Mouse (Mus musculus): ENCODE results near the gene Sirt2. TPM values are rescaled to one million over a fixed set of nuclear protein-coding genes. Genes with fewer than 3 reads are reported as not detected.
A peak's percentile ranks its signal among the peaks of the same experiment; 100 is the strongest.

Sirt2 gene
- polyA plus RNA-seq, 1 experiment from 2014 or later, result 50.3 TPM

DNA sequence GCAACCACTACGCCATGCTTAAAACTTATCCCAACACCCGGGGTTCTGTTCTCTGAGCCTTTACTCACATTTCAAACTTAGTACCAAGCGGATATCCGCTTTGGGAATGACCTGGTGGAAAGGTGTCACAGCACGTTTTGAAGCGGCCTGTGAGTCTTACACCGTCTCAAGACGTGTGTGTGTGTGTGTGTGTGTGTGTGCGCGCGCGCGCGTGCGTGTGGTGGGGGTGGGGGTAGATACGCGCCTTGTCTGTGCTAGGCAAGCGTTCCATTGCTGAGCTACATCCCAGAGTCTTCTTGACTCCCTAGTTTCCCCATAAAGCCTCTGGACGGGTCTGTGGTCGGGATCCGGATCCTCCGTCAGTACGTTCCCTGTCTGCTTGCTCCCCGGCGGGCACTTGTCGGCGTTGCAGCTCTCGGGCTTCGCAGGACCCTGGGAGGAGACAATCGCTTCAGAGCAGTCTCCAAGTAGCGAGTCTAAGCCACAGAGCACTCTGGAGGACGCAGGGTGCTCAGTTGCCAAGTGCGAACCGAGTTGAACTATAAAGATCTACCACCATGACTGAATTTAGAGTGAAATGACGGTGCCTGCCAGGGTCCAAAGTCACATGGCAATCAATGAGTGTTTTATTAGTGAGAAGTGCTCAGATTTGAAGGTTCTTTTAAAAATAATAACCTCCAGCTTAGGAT is 43.0 kb downstream of the Sirt2 start:
- 0 out of 2 replicates have a peak, but pooled peaks have one; percentile 14 for ATAC-seq (replicated peaks; ENCODE audit: insufficient number of reproducible peaks, insufficient read depth, low FRiP score, low read depth)
- under 1% methylated on average over 35 of the region's 35 CpGs for WGBS

DNA sequence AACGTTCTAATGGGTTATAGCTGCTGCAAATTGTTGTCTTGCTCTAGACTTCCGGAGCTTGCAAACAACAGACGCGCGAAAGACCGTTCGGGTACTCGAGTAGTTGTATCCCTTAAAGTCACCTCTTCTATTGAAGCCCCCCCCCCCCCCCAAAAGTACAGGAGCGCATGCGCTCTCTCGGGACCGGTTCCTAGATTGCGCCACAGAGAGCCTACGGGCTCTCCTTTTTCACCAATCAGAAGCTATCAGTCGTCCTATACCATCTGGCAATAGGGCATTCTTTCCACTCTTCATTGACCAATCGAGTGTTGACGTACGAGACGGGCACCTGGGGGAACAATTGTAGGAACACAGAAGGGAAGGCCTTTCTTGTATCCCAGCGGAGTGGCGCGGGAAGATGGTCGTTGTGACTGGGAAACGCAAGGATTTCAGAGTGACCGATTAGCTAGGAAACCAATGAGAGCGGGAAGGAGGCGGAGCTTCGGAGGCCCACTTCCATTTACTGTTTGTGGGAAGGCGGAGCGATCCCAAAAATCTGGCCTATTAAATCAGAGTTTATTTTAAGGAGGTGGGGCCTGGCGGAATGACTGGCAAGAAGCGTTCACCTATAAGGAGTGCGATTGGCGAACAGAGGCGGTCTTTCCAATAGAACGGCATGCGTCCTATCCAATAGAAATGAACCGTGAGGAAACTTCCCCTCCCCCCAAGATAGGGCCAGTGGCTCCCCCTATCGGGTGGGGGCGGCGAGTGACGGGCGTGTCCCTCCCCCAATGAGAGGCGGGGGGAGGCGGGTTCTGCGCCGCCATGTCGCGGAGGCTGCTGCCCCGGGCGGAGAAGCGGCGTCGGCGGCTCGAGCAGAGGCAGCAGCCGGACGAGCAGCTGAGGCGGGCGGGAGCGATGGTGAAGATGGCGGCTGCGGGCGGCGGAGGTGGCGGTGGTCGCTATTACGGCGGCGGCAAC is 43.9 kb downstream of the Sirt2 start:
- peak overlapping the region; percentile 88 for H3K4me2 ChIP-seq
- peak overlapping the region; percentile 97 for H3K9ac ChIP-seq
- WGBS, result under 1% methylated on average over 70 of the region's 70 CpGs
- ATAC-seq (replicated peaks; ENCODE audit: insufficient number of reproducible peaks, insufficient read depth, low FRiP score, low read depth), result peak; percentile 87
- peak overlapping the region; percentile 92 for H3K4me3 ChIP-seq
- H3K27ac ChIP-seq, result peak overlapping the region; percentile 100
- no peaks in the 10 kb centered on the region for H3K27me3 ChIP-seq
- H3K9me3 ChIP-seq (replicated peaks), result no peaks in the 10 kb centered on the region
- peaks cover 42% of the 10 kb centered on the region for H3K4me1 ChIP-seq (replicated peaks)
- H3K36me3 ChIP-seq, result peaks cover 30% of the 10 kb centered on the region

More for the DNA sequence above, 43.0 kb downstream of the Sirt2 start:
- Histone ChIP-seq H3K9ac (peak overlapping the region; percentile 97), H3K27me3 (no peaks in the 10 kb centered on the region), H3K36me3 (peaks cover 22% of the 10 kb centered on the region), H3K4me2 (peak overlapping the region; percentile 88), H3K9me3 (replicated peaks) (no peaks in the 10 kb centered on the region), H3K27ac (peak overlapping the region; percentile 100), H3K4me3 (peak overlapping the region; percentile 92), H3K4me1 (replicated peaks) (peaks cover 35% of the 10 kb centered on the region)

DNA sequence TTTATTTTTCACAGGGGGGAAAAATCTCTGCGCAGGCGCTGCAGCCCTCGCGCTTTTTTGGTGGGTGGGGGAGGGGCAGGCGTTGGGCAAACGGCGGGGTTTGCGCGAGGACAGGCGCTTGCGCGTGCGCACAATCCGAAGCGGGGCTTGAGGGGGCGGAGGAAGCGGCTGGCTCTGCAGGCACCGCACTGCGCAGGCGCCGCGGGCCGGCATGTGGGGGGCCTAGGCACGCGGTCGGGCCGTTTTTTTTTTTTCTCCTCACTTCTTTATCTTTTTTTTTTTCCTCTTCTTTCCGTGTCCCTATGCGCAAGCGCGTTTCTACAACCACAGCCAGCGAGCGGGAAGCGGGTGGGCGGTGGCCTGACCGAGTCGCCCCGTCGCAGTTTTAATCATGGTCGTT is 44.7 kb downstream of the Sirt2 start:
- Histone ChIP-seq H3K9ac (peak overlapping the region; percentile 80), H3K4me1 (replicated peaks) (peaks cover 49% of the 10 kb centered on the region), H3K4me2 (peak overlapping the region; percentile 80), H3K36me3 (peaks cover 39% of the 10 kb centered on the region), H3K4me3 (peak overlapping the region; percentile 73), H3K9me3 (replicated peaks) (no peaks in the 10 kb centered on the region), H3K27me3 (no peaks in the 10 kb centered on the region), H3K27ac (peak overlapping the region; percentile 96)
- under 1% methylated on average over 40 of the region's 40 CpGs for WGBS
- ATAC-seq (replicated peaks; ENCODE audit: insufficient number of reproducible peaks, insufficient read depth, low FRiP score, low read depth), result peak; percentile 59

DNA sequence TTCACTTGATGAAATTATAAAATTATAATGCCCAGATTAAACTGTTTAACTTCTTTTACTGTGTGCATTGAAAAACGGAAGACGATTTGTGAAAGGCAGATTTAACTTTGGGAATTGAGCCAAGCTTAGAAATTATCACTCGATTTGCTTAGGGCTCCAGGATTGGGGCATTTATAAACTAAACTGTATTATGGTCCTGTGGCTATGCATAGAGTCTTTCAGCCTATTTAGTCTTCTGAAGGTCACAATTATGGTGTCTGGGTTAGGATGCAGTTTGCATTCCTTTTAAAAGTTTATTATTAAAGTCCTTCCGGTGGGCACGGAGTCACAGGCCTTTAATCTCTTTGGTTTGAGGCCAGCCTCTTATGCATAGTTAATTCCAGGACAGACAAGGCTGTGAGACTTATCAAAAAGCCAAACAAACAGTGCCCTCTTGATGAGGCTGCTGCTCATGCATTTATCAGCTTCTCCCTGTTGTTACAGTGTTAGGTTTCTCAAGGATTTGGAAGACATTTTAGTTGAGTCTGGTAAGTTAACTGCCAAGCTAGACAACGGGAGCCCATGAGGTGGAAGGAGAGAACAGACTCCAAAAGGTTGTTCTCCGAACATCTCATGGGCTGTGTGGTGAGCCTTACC is 45.2 kb downstream of the Sirt2 start:
- H3K4me2 ChIP-seq, result peak overlapping the region; percentile 80
- peaks cover 55% of the 10 kb centered on the region for H3K4me1 ChIP-seq (replicated peaks)
- H3K27ac ChIP-seq, result peak overlapping the region; percentile 96
- ATAC-seq (replicated peaks; ENCODE audit: insufficient number of reproducible peaks, insufficient read depth, low FRiP score, low read depth), result no peak
- peaks cover 44% of the 10 kb centered on the region for H3K36me3 ChIP-seq
- H3K4me3 ChIP-seq, result peak overlapping the region; percentile 73
- H3K9ac ChIP-seq, result peak overlapping the region; percentile 80
- H3K9me3 ChIP-seq (replicated peaks), result no peaks in the 10 kb centered on the region
- no peaks in the 10 kb centered on the region for H3K27me3 ChIP-seq
- 2% methylated on average over 7 of the region's 7 CpGs for WGBS

DNA sequence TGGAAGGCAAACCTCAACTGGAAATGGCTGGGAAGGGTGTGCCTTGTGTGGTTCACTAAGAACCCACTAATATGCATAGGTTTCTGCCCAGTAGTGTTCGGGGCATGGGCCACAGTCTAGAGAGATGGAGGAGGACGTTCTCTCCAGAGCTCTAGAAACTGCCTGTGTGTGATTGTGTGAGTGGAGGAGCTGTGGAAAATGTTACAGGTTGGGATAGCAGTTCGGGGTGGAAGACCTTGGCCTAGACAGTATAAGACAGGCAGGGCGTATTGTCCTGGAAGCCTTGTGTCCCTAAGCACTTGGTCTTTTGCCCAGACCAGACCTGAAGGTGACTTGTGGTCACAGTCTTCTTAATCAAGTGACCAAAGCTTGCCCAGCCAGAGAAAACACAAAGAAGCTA is 45.9 kb downstream of the Sirt2 start:
- H3K36me3 ChIP-seq, result peaks cover 51% of the 10 kb centered on the region
- ATAC-seq (replicated peaks; ENCODE audit: insufficient number of reproducible peaks, insufficient read depth, low FRiP score, low read depth), result no peak
- peak overlapping the region; percentile 96 for H3K27ac ChIP-seq
- peak overlapping the region; percentile 73 for H3K4me3 ChIP-seq
- peak overlapping the region; percentile 80 for H3K4me2 ChIP-seq
- H3K4me1 ChIP-seq (replicated peaks), result peaks cover 62% of the 10 kb centered on the region
- no peaks in the 10 kb centered on the region for H3K27me3 ChIP-seq
- H3K9ac ChIP-seq, result peak overlapping the region; percentile 80
- H3K9me3 ChIP-seq (replicated peaks), result no peaks in the 10 kb centered on the region
- 29% methylated on average over 4 of the region's 4 CpGs for WGBS

DNA sequence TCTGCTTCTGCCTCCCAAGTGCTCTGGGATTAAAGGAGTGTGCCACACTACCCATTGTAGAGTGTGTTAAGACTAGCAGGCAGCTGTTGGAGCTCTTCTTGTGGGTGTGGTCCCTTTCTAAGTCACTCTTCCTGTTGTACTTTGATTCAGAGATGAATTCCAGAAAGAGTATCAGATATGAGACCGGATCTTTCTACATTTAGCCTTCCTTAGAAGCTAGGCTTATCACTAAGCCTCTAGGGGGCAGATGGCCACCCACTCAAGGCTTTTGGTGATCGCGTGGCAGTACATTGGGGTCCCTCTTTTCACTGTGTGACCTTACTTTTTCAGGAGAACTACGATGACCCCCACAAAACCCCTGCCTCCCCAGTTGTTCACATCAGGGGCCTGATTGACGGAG is 46.4 kb downstream of the Sirt2 start:
- H3K27me3 ChIP-seq, result no peaks in the 10 kb centered on the region
- H3K9ac ChIP-seq, result peak overlapping the region; percentile 80; the same call in 1 of the 2 replicates
- WGBS, result 54% methylated on average over 5 of the region's 5 CpGs
- H3K4me2 ChIP-seq, result peak overlapping the region; percentile 80
- ATAC-seq (replicated peaks; ENCODE audit: insufficient number of reproducible peaks, insufficient read depth, low FRiP score, low read depth), result no peak
- H3K36me3 ChIP-seq, result peaks cover 56% of the 10 kb centered on the region
- peaks cover 62% of the 10 kb centered on the region for H3K4me1 ChIP-seq (replicated peaks)
- H3K9me3 ChIP-seq (replicated peaks), result no peaks in the 10 kb centered on the region
- peak overlapping the region; percentile 73 for H3K4me3 ChIP-seq
- peak overlapping the region; percentile 96 for H3K27ac ChIP-seq

DNA sequence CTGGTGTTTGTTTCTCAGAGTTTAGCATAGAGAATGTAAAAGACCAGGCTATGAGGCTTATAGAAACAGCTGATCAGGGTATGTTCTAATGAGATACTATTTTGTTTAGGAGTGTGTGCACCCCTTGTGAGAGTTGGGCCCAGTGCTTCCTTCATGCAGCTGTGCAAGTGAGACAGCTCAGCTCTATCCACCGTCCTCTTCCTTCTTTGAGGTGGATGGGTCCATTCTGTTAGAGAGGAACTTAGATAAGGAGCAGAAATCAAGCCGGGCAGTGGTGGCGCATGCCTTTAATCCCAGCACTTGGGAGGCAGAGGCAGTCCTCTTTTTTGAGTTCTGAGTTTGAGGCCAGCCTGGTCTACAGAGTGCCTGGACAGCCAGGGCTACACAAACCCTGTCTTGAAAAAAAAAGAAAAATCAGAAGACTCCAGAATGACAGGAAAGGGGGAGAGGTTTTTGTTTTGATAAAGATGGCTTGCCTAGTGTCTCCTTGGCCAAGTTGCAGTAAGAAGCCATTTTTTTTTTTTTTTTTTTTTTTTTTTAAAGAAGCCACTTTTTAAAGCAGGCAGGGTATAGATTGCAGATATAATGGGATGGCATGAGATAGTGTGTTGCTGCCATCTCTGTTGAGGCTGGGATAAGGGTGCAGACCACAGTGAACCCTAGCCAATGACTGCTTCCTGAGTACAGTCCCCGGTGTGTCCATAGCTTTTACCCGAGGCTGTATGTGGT is 47.9 kb downstream of the Sirt2 start:
- Histone ChIP-seq H3K27ac (no peak overlapping the region), H3K27me3 (no peaks in the 10 kb centered on the region), H3K4me3 (no peak overlapping the region), H3K9ac (no peak overlapping the region), H3K4me1 (replicated peaks) (peaks cover 70% of the 10 kb centered on the region), H3K9me3 (replicated peaks) (no peaks in the 10 kb centered on the region), H3K36me3 (peaks cover 69% of the 10 kb centered on the region), H3K4me2 (no peak overlapping the region)
- ATAC-seq (replicated peaks; ENCODE audit: insufficient number of reproducible peaks, insufficient read depth, low FRiP score, low read depth), result no peak
- 52% methylated on average over 5 of the region's 5 CpGs for WGBS

DNA sequence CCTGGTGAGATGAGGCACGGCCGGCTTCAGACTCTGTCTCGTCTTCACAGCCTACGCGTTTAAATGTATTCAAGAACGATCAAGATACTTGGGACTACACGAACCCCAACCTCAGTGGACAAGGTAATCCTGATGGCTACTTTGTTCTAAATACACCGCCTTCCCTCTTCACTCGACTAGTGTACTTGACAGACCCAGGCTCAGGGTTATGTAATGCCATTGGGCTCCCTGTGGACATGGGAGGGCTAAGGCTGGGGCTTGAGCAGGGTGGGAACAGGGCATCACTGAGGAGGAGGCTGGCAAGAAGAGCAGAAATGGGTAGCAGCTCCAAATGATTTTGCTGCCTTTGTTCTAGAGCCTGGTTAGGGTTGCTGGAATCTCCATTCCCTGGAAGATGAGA is 48.7 kb downstream of the Sirt2 start:
- Histone ChIP-seq H3K36me3 (peaks cover 77% of the 10 kb centered on the region), H3K27me3 (no peaks in the 10 kb centered on the region), H3K4me2 (no peak overlapping the region), H3K9me3 (replicated peaks) (no peaks in the 10 kb centered on the region), H3K9ac (no peak overlapping the region), H3K4me1 (replicated peaks) (peaks cover 78% of the 10 kb centered on the region), H3K4me3 (no peak overlapping the region), H3K27ac (0 out of 2 replicates have a peak overlapping the region, but pooled peaks have one; percentile 2)
- 88% methylated on average over 9 of the region's 9 CpGs for WGBS
- ATAC-seq (replicated peaks; ENCODE audit: insufficient number of reproducible peaks, insufficient read depth, low FRiP score, low read depth), result no peak

DNA sequence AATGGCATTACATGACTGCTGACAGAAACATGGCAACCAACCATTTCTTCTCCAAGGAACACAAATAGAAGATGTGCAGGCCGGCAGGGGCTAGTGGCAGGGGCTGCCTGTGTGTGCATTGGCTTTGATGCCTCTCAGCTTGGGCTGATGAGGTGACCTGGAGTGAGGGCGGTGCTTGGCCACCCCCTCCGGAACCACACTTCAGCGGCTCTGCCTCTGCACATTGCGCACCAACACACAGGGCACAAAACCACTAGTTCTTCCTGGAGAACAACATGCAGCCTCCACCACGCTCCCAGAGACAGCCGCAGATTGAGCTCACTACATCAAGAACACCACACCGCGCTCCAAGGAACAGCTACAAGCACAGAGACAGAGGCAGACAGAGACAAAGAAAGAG is 49.7 kb downstream of the Sirt2 start:
- Histone ChIP-seq H3K27ac (peak overlapping the region; percentile 7; the same call in 1 of the 2 replicates), H3K4me1 (replicated peaks) (peaks cover 87% of the 10 kb centered on the region)
- 76% methylated on average over 9 of the region's 9 CpGs for WGBS

DNA sequence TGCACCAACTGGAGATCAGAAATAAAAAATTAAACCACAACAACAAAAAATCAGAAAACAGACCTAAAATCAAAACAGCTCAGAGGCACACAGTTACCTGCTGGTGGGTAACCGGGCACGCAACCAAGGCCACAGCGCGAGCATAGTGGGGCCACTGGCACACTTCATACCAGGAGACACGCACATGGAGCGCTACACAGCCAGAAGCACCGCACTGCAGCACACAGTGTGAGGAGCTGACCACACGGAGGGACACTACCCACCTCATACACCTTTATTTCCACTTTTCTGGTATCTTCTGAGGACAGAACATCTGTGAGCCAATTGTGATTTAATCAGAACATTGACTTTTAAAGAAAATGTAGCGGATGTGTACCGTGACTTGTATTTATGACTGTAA is 50.4 kb downstream of the Sirt2 start:
- Histone ChIP-seq H3K9me3 (replicated peaks) (no peaks in the 10 kb centered on the region), H3K27ac (no peak overlapping the region), H3K4me3 (no peak overlapping the region), H3K9ac (no peak overlapping the region), H3K27me3 (no peaks in the 10 kb centered on the region), H3K36me3 (peaks cover 94% of the 10 kb centered on the region), H3K4me2 (no peak overlapping the region), H3K4me1 (replicated peaks) (peaks cover 91% of the 10 kb centered on the region)
- WGBS, result 89% methylated on average over 10 of the region's 10 CpGs
- no peak for ATAC-seq (replicated peaks; ENCODE audit: insufficient number of reproducible peaks, insufficient read depth, low FRiP score, low read depth)

More for the DNA sequence above, 49.7 kb downstream of the Sirt2 start:
- H3K9me3 ChIP-seq (replicated peaks), result no peaks in the 10 kb centered on the region
- H3K36me3 ChIP-seq, result peaks cover 87% of the 10 kb centered on the region
- ATAC-seq (replicated peaks; ENCODE audit: insufficient number of reproducible peaks, insufficient read depth, low FRiP score, low read depth), result no peak
- H3K27me3 ChIP-seq, result no peaks in the 10 kb centered on the region
- H3K4me2 ChIP-seq, result no peak overlapping the region
- no peak overlapping the region for H3K4me3 ChIP-seq
- no peak overlapping the region for H3K9ac ChIP-seq

Data from heart, embryonic 15.5 days (tissue).